Mouse (Mus musculus) MEL-GATA-1-ER (cell line): ENCODE results near the gene Gabrb1.

Source experiments
- DNase-seq: peaks from one replicate; pipeline ENCODE4 v3.0.0-alpha.2; 2012; ENCODE audit warnings: low read depth; ENCODE audit errors: extremely low read depth

Gene Gabrb1

GRCm38 (mm10) chr5:72159537-72159936, 501.6 kb downstream of the Gabrb1 start:
- DNase-seq, result no peak

DNA sequence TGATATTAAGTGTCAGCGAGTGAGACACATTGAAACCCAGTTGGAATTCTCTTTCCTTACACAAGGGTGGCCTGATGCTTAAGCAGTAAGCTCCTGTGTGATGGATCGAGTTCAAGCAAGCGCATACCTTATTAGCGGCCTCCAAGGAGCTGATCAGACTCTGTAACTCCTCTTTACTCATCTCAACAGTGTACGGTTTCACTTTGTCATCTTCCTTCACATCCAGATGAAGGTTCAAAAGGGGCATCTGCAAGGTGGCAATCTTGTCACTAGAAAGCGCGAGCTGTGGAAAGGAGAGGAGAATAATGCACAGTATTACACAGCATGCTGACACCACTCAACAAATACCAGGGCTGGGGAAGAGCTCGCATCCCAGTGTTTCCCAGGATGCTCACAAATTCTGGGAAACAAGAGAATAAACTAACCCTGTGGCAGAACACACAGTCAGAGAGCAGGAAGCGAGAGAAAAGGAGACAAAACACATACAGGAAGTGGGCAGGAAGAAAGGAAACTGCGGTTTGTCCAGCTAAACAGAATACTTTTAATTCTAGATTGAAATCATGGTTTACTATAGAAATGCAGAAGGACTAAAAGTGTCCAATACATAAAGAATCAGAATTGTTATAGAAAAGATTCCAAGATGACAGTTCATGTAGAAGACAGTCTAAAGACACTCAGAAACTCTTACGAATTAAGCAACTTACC, 503.0 kb downstream of the Gabrb1 start:
- DNase-seq, result no peak

DNA sequence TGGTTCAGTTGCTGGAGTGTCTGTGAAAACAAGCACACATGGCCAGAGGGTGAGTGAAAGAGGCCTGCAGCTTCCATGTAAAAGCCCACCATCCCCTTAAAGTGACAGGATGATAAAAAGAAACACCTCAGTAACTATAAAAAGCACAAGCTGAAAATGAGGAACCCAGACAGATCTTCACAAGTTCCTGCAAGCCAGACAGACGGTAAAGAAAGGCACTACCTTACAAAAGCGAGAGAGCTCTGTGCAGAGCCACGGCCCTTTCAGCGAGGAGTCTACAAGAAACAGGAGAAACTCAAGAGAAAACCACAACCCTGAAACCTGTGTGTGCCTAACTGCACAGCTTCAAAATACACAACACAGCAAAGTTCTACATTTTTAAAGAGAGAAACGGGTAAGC, 504.9 kb downstream of the Gabrb1 start:
- DNase-seq, result peak; percentile 20

DNA sequence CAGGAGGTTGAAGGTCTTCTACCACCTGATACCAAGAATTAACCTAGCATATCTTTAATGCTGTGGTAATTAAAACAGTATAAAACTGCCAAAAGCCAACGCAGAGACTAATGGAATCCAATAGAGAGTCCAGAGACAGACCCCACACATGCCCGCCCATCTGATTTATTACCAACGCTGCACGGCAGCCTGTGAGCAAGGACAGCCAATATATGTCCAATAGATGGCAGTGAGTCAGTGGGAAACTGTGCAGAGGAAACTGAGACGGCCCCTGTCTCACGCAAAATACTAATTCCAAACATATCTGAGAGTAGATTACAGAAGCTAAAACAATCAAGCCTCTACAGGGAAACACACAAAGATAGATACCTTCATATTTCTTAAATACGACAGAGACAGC, 506.5 kb downstream of the Gabrb1 start:
- DNase-seq, result no peak

GRCm38 (mm10) chr5:72167594-72168284, 509.8 kb downstream of the Gabrb1 start, which contains the start of gene Commd8:
Gene Commd8 (minus strand): TSS chr5:72168189.
- DNase-seq, result peak; percentile 85

DNA sequence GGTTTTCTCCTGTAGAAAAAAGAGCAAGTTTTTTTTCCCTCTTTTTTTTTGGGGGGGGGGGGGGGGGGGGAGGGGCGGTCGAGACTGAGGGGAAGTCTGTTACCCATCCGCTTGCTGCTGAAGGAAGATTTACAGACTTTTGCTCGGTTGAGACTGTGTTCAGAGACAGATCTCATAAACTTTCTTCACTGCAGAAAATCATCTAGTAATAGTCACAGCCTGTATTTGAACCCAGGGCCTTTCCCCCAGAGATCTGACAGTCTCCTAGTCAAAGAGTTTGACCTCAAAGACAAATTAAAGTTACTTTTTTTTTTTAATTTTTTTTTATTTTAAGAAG, 510.3 kb downstream of the Gabrb1 start:
- no peak for DNase-seq

DNA sequence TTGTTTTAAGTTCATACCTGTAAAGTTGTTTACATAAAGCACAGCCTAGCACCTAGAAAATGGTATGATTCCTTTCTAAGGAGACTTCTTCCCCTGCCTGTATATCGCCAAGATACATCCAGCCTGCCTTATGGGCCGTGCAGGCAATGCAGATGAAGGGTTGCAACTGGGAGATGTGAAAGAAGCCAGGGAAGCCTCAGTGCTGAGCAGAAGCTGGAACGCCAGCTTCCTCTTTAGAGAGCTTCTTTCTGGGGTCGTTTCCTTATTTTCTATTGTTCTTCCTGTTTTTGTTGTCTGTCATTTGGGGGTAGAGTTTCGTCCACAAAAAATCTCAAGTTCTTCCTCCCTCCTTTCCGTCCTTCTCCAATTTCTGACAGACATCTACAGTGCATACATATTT, 512.2 kb downstream of the Gabrb1 start:
- DNase-seq, result peak; percentile 60

GRCm38 (mm10) chr5:72172675-72173074, 514.8 kb downstream of the Gabrb1 start:
- DNase-seq, result peak; percentile 39

- DNase-seq, result no peak
Measured at GRCm38 (mm10) chr5:72173521-72173920, 515.6 kb downstream of the Gabrb1 start.

GRCm38 (mm10) chr5:72175050-72175449, 517.1 kb downstream of the Gabrb1 start:
- no peak for DNase-seq

- DNase-seq, result no peak
Measured at GRCm38 (mm10) chr5:72175530-72175929, 517.6 kb downstream of the Gabrb1 start.

DNA sequence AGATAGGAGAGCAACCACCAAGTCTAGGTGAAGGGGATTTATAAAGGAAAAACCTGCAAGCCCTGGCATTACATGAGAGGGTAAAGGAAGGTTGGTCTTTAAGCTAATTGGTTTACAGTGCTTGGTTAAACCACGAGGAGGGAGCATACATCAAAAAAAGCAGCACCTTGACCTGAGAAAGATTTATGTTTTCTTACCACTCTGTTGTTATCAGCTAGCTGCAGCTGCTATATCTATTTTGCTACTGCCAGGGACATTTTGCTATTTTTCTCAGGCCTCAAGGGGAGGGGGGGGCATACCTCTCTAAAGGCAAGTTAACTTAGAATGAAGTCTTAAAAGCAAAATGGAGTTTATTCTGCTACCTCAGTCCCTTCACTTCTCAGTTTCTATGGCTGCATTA, 523.3 kb downstream of the Gabrb1 start:
- peak; percentile 71 for DNase-seq

DNA sequence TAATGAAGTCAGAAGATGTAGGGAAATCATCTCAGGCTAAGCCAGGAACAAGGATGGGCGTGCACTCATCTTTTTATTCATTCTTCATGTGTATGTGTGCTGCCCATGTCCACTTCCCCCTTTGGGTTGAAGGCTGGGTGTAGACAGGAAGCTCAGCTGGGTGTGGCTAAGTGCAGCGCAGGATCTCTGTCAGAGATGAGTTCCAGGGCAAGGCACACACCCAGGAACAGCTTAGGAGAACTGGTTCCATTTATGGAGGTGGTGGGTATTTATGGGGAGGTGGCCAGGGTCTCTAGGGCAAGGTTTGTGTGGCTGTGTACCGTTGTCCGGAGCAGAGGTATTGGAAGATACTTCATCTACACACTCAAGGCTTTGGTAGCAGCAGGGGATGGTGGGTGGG, 524.9 kb downstream of the Gabrb1 start:
- peak; percentile 95 for DNase-seq

DNA sequence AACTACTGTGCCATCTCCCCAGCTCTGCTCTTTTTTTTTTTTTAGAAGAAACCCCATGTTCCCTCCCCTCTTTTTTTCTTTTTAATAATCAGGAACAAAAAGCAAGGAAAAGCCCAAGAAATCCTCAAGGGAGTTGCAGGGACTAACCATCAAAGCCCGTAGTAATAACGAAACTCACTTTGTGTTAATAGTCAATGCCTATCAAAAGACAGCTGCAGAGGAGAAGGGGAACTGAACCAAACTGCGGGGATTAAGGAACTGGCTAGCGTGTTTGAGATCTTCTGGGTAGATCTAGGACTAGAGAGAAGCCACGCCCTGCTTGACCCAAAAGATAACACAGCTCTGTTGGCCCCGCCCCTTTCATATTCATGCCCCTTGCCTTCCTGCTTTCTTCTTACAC, 526.0 kb downstream of the Gabrb1 start:
- DNase-seq, result peak; percentile 88

DNA sequence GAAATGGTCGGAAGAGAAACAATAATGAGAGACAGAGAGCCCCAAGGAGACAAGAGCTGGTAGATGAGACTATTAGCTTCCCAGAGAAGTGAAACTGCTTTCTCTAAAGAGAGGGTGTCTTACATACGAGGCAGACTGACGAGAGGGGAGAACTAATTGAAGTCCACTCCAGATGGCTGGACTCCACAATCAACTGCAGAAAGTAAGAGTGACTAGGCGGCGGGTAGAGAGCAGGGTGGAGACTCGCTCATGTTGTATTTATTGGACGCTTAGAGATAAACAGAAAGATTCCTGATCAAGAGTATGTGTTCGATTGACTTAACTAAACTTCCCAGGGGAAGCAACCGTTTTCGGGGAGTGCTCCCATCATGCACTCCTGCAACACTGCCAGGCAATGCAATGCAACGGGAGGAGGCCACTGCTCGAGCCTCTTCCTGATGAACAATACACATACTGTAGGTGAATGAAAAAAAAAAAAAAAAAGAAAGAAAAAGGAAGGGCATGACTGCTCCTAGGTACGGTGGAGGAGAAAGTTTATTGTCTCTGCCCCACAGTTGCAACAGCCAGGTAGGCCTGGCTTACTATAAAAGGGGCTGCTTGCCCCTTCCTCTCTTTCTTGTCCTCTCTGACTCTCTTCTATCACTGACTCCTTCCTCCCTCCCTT, 526.7 kb downstream of the Gabrb1 start:
- DNase-seq, result no peak

DNA sequence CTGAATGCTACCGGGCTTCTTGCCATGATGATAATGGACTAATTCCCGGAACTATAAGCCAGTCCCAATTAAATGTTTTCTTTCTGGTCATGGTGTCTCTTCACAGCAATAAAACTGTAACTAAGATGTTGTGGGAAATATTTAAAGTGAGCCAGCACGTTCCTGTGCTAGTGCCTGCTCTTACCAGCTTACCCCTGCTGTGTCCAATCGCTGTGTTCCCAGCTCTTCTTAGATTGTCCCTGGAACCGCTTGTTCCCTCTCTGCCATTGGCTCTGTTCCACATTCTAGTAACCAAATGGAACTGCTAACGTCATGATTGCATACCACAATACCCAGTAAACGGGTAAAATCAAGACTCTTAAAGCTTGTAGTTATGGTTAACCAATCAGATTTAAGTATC, 533.2 kb downstream of the Gabrb1 start:
- no peak for DNase-seq

DNA sequence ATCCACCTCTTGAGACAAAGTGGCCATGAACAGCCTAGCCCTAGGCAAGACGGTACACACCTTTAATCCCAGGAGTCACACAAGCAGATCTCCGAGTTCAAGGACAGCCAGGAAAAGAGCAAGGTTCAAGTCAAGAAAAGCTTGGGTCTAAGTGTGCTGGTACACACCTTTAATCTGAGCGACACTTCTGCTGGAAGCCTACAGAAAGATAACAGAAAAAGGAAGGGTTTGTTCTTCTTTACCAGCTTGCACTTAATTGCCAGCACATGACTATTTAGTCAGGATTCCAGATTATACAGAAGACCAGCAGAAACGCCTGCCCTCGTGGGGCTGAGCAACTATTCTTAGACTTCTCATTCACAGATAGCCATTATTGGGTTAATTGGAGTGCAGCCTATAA, 534.0 kb downstream of the Gabrb1 start:
- DNase-seq, result no peak

DNA sequence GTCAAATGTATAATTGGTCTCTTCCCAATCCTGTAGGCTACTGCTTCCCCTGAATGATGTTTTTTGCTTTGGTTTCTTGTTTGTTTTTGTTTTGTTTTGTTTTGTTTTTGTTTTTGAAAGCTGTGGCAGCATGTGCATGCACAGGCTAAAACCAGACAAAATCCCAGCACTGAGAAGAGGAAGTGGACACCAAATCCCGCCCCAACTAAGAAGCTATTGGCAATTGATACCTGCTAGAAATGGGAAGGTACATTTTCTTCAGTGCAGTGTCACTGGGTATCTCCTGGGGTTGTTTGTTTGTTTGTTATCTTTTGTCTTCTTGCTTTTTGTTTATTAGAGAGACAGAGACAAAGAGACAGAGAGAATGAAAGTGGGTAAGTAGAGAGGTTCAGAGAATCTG, 537.5 kb downstream of the Gabrb1 start:
- DNase-seq, result no peak
